Mouse (Mus musculus): ENCODE results near the gene Ola1. TPM values are rescaled to one million over a fixed set of nuclear protein-coding genes. Genes with fewer than 3 reads are reported as not detected.

Gene Ola1
- polyA plus RNA-seq, 1 experiment from 2014 or later: 67.1 TPM

DNA sequence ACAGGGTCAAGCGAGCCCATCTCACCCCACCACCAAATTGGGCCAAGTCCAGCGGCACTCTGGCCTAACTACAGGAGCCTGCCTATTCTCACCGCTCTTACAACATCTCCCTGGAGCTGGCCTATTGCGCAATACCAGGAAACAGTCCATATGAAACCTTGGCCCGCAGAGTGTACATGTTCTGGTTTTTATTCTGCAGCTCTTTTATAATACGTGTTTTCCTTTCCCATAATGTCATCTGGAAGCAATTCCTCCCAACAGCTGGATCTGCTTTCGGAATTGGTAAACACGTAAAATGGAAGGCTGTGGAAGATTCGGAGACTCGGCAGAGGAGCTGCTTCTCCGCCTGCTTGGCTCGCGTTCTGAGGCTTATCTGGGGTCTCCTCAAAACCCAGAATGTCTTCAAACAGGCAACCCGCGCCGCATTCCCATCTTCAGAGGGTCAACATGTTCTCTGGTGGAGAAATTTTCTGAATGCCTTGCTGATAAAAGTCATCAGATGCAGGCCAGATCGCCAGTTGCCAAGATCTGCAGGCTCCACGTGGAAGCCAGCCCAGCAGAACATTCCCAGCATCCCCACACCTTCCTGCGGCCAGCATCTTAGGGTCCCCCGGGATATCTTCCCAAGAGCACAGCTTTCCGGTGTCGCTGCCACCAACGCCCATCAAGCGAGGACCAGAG lies 171.5 kb downstream of the Ola1 start:
- ATAC-seq (ENCODE audit: low read depth): peak; percentile 62
- 68% methylated on average over 24 of the region's 24 CpGs for WGBS (ENCODE audit: insufficient replicate concordance)
- H3K27ac ChIP-seq: 0 out of 2 replicates have a peak overlapping the region, but pooled peaks have one; percentile 20

DNA sequence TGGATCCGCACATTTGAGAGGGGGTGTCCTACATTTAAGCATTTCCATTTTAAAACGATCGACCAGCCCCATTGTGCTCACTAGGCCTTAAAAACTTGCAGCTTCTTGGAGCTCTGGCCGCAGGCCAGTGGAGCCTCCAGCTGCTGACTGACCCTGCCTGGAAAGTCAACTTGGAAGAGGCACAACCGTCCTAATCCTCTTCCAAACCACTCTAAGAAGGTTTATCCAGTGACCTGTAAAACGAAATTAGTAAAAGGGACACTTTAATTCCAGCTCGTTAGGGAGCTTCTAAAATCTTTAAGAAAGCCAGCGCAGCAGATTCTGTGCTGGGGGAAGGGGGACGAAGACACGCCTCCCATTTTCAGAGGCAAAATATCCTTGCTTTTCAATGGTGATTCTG lies 172.1 kb downstream of the Ola1 start:
- no peaks in the 10 kb centered on the region for H3K9me3 ChIP-seq (replicated peaks)
- 0 out of 2 replicates have a peak, but pooled peaks cover 5% of the 10 kb centered on the region for H3K4me1 ChIP-seq (replicated peaks)
- H3K27me3 ChIP-seq: peaks cover 2% of the 10 kb centered on the region; the same call in 1 of the 2 replicates
- H3K4me2 ChIP-seq: no peak overlapping the region
- DNase-seq: no peak
- no peak for ATAC-seq (ENCODE audit: low read depth)
- H3K27ac ChIP-seq: 0 out of 2 replicates have a peak overlapping the region, but pooled peaks have one; percentile 20
- H3K36me3 ChIP-seq: no peaks in the 10 kb centered on the region
- WGBS (ENCODE audit: insufficient replicate concordance): 72% methylated on average over 10 of the region's 10 CpGs
- H3K9ac ChIP-seq: no peak overlapping the region
- H3K4me3 ChIP-seq (replicated peaks): no peak overlapping the region

More for the DNA sequence above, 171.5 kb downstream of the Ola1 start:
- Histone ChIP-seq H3K36me3 (no peaks in the 10 kb centered on the region), H3K27me3 (peaks cover 2% of the 10 kb centered on the region; the same call in 1 of the 2 replicates), H3K9me3 (replicated peaks) (no peaks in the 10 kb centered on the region), H3K4me1 (replicated peaks) (0 out of 2 replicates have a peak, but pooled peaks cover 5% of the 10 kb centered on the region), H3K9ac (no peak overlapping the region), H3K4me2 (no peak overlapping the region), H3K4me3 (replicated peaks) (no peak overlapping the region)
- no peak for DNase-seq

DNA sequence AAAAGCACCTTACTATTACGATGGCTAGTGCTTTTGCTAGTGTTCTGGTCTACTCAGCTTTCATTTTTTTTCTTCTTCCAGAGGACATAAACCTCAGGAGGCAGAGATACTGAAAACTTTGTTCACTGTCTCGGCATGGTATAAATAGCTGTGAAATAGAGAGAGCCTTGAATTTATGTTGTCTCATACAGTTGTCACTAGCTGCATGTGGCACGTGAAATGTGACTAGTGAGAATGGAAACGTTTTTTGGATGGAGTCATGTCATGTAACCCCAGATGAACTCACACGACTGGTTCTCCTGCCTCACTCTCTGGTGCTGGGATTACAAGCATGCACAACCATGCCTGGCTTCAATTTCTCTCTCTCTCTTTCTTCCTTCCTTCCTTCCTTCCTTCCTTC lies 173.2 kb downstream of the Ola1 start:
- no peak overlapping the region for H3K4me3 ChIP-seq (replicated peaks)
- no peak for ATAC-seq (ENCODE audit: low read depth)
- H3K4me2 ChIP-seq: no peak overlapping the region
- DNase-seq: no peak
- no peak overlapping the region for H3K9ac ChIP-seq
- no peak overlapping the region for H3K27ac ChIP-seq
- 0 out of 2 replicates have a peak, but pooled peaks cover 5% of the 10 kb centered on the region for H3K4me1 ChIP-seq (replicated peaks)
- peaks cover 2% of the 10 kb centered on the region; the same call in 1 of the 2 replicates for H3K27me3 ChIP-seq
- H3K9me3 ChIP-seq (replicated peaks): no peaks in the 10 kb centered on the region
- 68% methylated on average over 5 of the region's 5 CpGs for WGBS (ENCODE audit: insufficient replicate concordance)
- no peaks in the 10 kb centered on the region for H3K36me3 ChIP-seq

Other genes with a start within 250 kb of the Ola1 start
- 29.6 and 37.6 TPM in 2 replicates for gene Sp3, start 238.5 kb downstream of the Ola1 start, polyA plus RNA-seq (2015; fragmentation: Nextera tagmentation; extraction: Ambion mirVana)
- not detected in 2 replicates for gene Gm11084, start 232.2 kb downstream of the Ola1 start, polyA plus RNA-seq (2015; fragmentation: Nextera tagmentation; extraction: Ambion mirVana)
- gene Sp9, start 53.0 kb upstream of the Ola1 start, polyA plus RNA-seq (2015; fragmentation: Nextera tagmentation; extraction: Ambion mirVana): not detected in 2 replicates
- 26.3 and 30.4 TPM in 2 replicates for gene Scrn3, start 93.7 kb upstream of the Ola1 start, polyA plus RNA-seq (2015; fragmentation: Nextera tagmentation; extraction: Ambion mirVana)
- 21.3 and 23.9 TPM in 2 replicates for gene Cir1, start 93.8 kb upstream of the Ola1 start, polyA plus RNA-seq (2015; fragmentation: Nextera tagmentation; extraction: Ambion mirVana)
- 8.3 and 8.9 TPM in 2 replicates for gene Gpr155, start 167.6 kb upstream of the Ola1 start, polyA plus RNA-seq (2015; fragmentation: Nextera tagmentation; extraction: Ambion mirVana)